In genomic region chr2:80398595-80399099, GRCm38 (mm10) we compare ENCODE assay signal across 11 mouse cellular contexts. TPM values are rescaled to one million over a fixed set of nuclear protein-coding genes. Genes with fewer than 3 reads are reported as not detected.
A peak's percentile ranks its signal among the peaks of the same experiment; 100 is the strongest.
DNase-seq lines count a peak whose midpoint lies in the region; ATAC-seq and TF ChIP-seq lines count a peak whose summit lies in the region.
"Had no signal": no experiment of that assay in that cellular context is flagged by ENCODE, and none has a peak within 500 bp of the region (broad histone marks: within the 10 kb centered on the region; RNA-seq: fewer than 3 reads in every experiment).

No protein-coding gene starts in this region.

- TF ChIP-seq EP300 in stomach, postnatal 0 days (optimal IDR thresholded peaks at IDR 0.05) = no peak

- H3K4me1 ChIP-seq in kidney, embryonic 16.5 days (ENCODE audit: insufficient read depth, low read length) = peaks cover 7% of the 10 kb centered on the region; the same call in 1 of the 2 replicates
- peaks cover 14% of the 10 kb centered on the region for H3K4me1 ChIP-seq in embryonic facial prominence, embryonic 12.5 days
- H3K4me1 ChIP-seq in limb, embryonic 10.5 days = peaks cover 62% of the 10 kb centered on the region
- no peaks in the 10 kb centered on the region for H3K4me1 ChIP-seq in stomach, postnatal 0 days (replicated peaks; ENCODE audit: control insufficient read depth, insufficient read depth)

- H3K4me2 ChIP-seq in kidney, embryonic 16.5 days (replicated peaks; ENCODE audit: low read depth, low read length) = no peak overlapping the region
- no peak overlapping the region for H3K4me2 ChIP-seq in embryonic facial prominence, embryonic 12.5 days (replicated peaks)
- H3K4me2 ChIP-seq in stomach, postnatal 0 days (replicated peaks; ENCODE audit: low read depth) = no peak overlapping the region
- H3K4me2 ChIP-seq: limb, embryonic 13.5 days had no signal

- no peak for DNase-seq in kidney, adult 18-20 months
- DNase-seq in limb, embryonic 10.5 days (ENCODE audit: low spot score) = no peak
- DNase-seq in retina, postnatal 1 day = peak; percentile 73
- no peak for DNase-seq in thymus, postnatal 14 days
- no peak for DNase-seq in stomach, postnatal 0 days (ENCODE audit: low spot score)
- DNase-seq: heart, postnatal 10 days; kidney, adult 2 months; lung, adult 2 months had no signal

- H3K27me3 ChIP-seq in kidney, embryonic 16.5 days (ENCODE audit: insufficient read depth, low read length) = no peaks in the 10 kb centered on the region
- no peaks in the 10 kb centered on the region for H3K27me3 ChIP-seq in embryonic facial prominence, embryonic 12.5 days
- no peaks in the 10 kb centered on the region for H3K27me3 ChIP-seq in limb, embryonic 10.5 days (ENCODE audit: low read depth, poor library complexity, severe bottlenecking)
- no peaks in the 10 kb centered on the region for H3K27me3 ChIP-seq in stomach, postnatal 0 days (ENCODE audit: control insufficient read depth, insufficient read depth, low read length)

- 19% methylated on average over 3 of the region's 3 CpGs for WGBS in kidney, embryonic 16.5 days
- 19% methylated on average over 3 of the region's 3 CpGs for WGBS in embryonic facial prominence, embryonic 12.5 days
- WGBS in limb, embryonic 10.5 days = 13% methylated on average over 3 of the region's 3 CpGs
- whole genome bisulfite sequencing in stomach, postnatal 0 days = 48% methylated on average over 3 of the region's 3 CpGs

- no peak overlapping the region for H3K4me3 ChIP-seq in kidney, embryonic 16.5 days (ENCODE audit: low read length)
- H3K4me3 ChIP-seq in embryonic facial prominence, embryonic 12.5 days = no peak overlapping the region
- no peak overlapping the region for H3K4me3 ChIP-seq in limb, embryonic 10.5 days
- no peak overlapping the region for H3K4me3 ChIP-seq in stomach, postnatal 0 days (ENCODE audit: low read depth, low read length)
- H3K4me3 ChIP-seq: limb, embryonic 13.5 days had no signal

- no peaks in the 10 kb centered on the region for H3K9me3 ChIP-seq in kidney, embryonic 16.5 days (ENCODE audit: low read length)
- H3K9me3 ChIP-seq in embryonic facial prominence, embryonic 12.5 days = no peaks in the 10 kb centered on the region
- no peaks in the 10 kb centered on the region for H3K9me3 ChIP-seq in limb, embryonic 10.5 days (replicated peaks)
- no peaks in the 10 kb centered on the region for H3K9me3 ChIP-seq in stomach, postnatal 0 days (ENCODE audit: control insufficient read depth, low read length)
- H3K9me3 ChIP-seq: limb, embryonic 13.5 days had no signal

- TF ChIP-seq CTCF in stomach, postnatal 0 days (IDR thresholded peaks at IDR 0.05; ENCODE audit: low read depth) = no peak

- no peaks in the 10 kb centered on the region for H3K36me3 ChIP-seq in kidney, embryonic 16.5 days (ENCODE audit: insufficient read depth, low read length)
- no peaks in the 10 kb centered on the region for H3K36me3 ChIP-seq in embryonic facial prominence, embryonic 12.5 days
- no peaks in the 10 kb centered on the region for H3K36me3 ChIP-seq in limb, embryonic 10.5 days
- no peaks in the 10 kb centered on the region for H3K36me3 ChIP-seq in stomach, postnatal 0 days (ENCODE audit: control insufficient read depth, insufficient read depth, low read length)
- H3K36me3 ChIP-seq: limb, embryonic 13.5 days had no signal

- peak; percentile 71; the same call in 1 of the 2 replicates for ATAC-seq in kidney, embryonic 16.5 days (ENCODE audit: low FRiP score, low TSS enrichment)
- ATAC-seq in embryonic facial prominence, embryonic 12.5 days (ENCODE audit: insufficient number of reproducible peaks, insufficient read depth, low FRiP score, low TSS enrichment) = no peak
- no peak for ATAC-seq in stomach, postnatal 0 days (ENCODE audit: low FRiP score, low TSS enrichment)

- H3K9ac ChIP-seq in kidney, embryonic 16.5 days (replicated peaks; ENCODE audit: low read length) = no peak overlapping the region
- no peak overlapping the region for H3K9ac ChIP-seq in embryonic facial prominence, embryonic 12.5 days
- no peak overlapping the region for H3K9ac ChIP-seq in stomach, postnatal 0 days (ENCODE audit: low read length)
- H3K9ac ChIP-seq: limb, embryonic 13.5 days had no signal

- no peak overlapping the region for H3K27ac ChIP-seq in kidney, embryonic 16.5 days (ENCODE audit: low read length)
- H3K27ac ChIP-seq in embryonic facial prominence, embryonic 12.5 days = peak overlapping the region; percentile 54; the same call in 1 of the 2 replicates
- H3K27ac ChIP-seq in limb, embryonic 10.5 days = peak overlapping the region; percentile 81
- no peak overlapping the region for H3K27ac ChIP-seq in stomach, postnatal 0 days (replicated peaks)
- H3K27ac ChIP-seq: limb, embryonic 13.5 days had no signal

RNA-seq across cellular contexts. Expression of gene Frzb, which starts 48.8 kb away (rescaled TPM):
- polyA plus RNA-seq in kidney, embryonic 16.5 days (2015; fragmentation: Nextera tagmentation; extraction: Ambion mirVana) = 24.7 and 26.8 TPM in 2 replicates
- polyA plus RNA-seq in embryonic facial prominence, embryonic 12.5 days (2016; fragmentation: Nextera tagmentation; extraction: Ambion mirVana) = 51.3 and 81.0 TPM in 2 replicates
- polyA plus RNA-seq in limb, embryonic 10.5 days (2016; fragmentation: Nextera tagmentation; extraction: Ambion mirVana) = 87.4 and 111 TPM in 2 replicates
- polyA plus RNA-seq in stomach, postnatal 0 days (2015; fragmentation: Nextera tagmentation; extraction: Ambion mirVana) = 1.1 and 1.6 TPM in 2 replicates

Comparison
In these comparisons a context has a peak if more than half of its experiments do, and no peak if none do; other contexts are left out.
1. H3K27ac ChIP-seq: peak in embryonic facial prominence, embryonic 12.5 days (single experiment) and limb, embryonic 10.5 days (single experiment); none in kidney, embryonic 16.5 days (single experiment) and stomach, postnatal 0 days (single experiment).